In the genomic region with DNA sequence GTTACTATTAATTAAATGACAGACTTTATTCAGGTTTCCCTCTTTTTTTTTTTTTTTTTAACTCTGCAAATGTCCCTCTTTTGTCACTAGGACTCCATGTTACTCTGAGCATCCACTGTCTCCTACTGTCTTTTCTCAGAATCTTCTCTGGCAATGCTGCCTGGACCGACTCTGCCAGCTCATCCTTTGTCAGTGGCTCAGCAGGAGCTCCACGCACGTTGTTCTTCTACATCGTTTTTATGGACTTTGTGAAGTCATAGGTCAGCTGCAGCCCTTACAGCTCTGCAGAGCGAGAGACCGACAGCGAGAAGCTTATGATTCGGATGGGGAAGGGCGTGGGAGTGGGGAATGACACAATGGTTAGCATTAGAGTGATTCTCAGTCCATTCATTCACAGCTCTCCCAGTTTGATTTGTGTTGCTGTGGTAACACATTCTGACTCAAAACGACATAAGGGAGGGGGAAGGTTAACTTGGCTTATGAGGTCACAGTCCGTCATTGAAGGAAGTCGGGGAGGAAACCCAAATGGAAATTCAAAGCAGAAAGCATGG, we compare ENCODE assay signal across 23 mouse cellular contexts.
DNase-seq lines count a peak whose midpoint lies in the region; ATAC-seq and TF ChIP-seq lines count a peak whose summit lies in the region.
"Had no signal": no experiment of that assay in that cellular context is flagged by ENCODE, and none has a peak within 500 bp of the region (broad histone marks: within the 10 kb centered on the region; RNA-seq: fewer than 3 reads in every experiment).

No protein-coding gene starts in this region.

- 0 out of 2 replicates have a peak, but pooled peaks have one; percentile 41 for ATAC-seq in frontal cortex, adult (ENCODE audit: low TSS enrichment)
- no peak for ATAC-seq in liver, postnatal 0 days
- ATAC-seq: activated CD4-positive, CD25-positive, alpha-beta regulatory T cell, adult 4 months; forebrain, embryonic 15.5 days; inflammation-experienced regulatory T-cells, adult 6 months; liver, embryonic 12.5 days had no signal

- no peak overlapping the region for H3K4me2 ChIP-seq in liver, postnatal 0 days (ENCODE audit: low read depth, low read length)
- H3K4me2 ChIP-seq: embryonic facial prominence, embryonic 15.5 days; forebrain, embryonic 15.5 days; limb, embryonic 13.5 days; liver, embryonic 12.5 days; neural tube, embryonic 15.5 days had no signal

- no peak overlapping the region for H3K9ac ChIP-seq in liver, postnatal 0 days (replicated peaks)
- H3K9ac ChIP-seq: embryonic facial prominence, embryonic 15.5 days; forebrain, embryonic 15.5 days; limb, embryonic 13.5 days; liver, embryonic 12.5 days; neural tube, embryonic 15.5 days had no signal

- H3K27ac ChIP-seq in layer of hippocampus, adult 2 months = no peak overlapping the region
- H3K27ac ChIP-seq in liver, postnatal 0 days (ENCODE audit: low read depth) = no peak overlapping the region
- H3K27ac ChIP-seq: embryonic facial prominence, embryonic 15.5 days; forebrain, embryonic 15.5 days; gastrocnemius, adult 2 months; limb, embryonic 13.5 days; liver, embryonic 12.5 days; neural tube, embryonic 15.5 days had no signal

- no peaks in the 10 kb centered on the region for H3K27me3 ChIP-seq in liver, postnatal 0 days (ENCODE audit: insufficient read depth, low read length)
- H3K27me3 ChIP-seq: embryonic facial prominence, embryonic 15.5 days; forebrain, embryonic 15.5 days; limb, embryonic 13.5 days; liver, embryonic 12.5 days; neural tube, embryonic 15.5 days had no signal

- H3K9me3 ChIP-seq in liver, postnatal 0 days (ENCODE audit: low read length) = no peaks in the 10 kb centered on the region
- H3K9me3 ChIP-seq: embryonic facial prominence, embryonic 15.5 days; forebrain, embryonic 15.5 days; limb, embryonic 13.5 days; neural tube, embryonic 15.5 days had no signal

- H3K36me3 ChIP-seq in liver, postnatal 0 days (replicated peaks; ENCODE audit: insufficient read depth, low read length) = no peaks in the 10 kb centered on the region
- H3K36me3 ChIP-seq: embryonic facial prominence, embryonic 15.5 days; forebrain, embryonic 15.5 days; limb, embryonic 13.5 days; liver, embryonic 12.5 days; neural tube, embryonic 15.5 days had no signal

- H3K4me3 ChIP-seq in layer of hippocampus, adult 2 months = no peak overlapping the region
- no peak overlapping the region for H3K4me3 ChIP-seq in liver, postnatal 0 days (ENCODE audit: low read depth, low read length)
- H3K4me3 ChIP-seq: embryonic facial prominence, embryonic 15.5 days; forebrain, embryonic 15.5 days; gastrocnemius, adult 2 months; limb, embryonic 13.5 days; liver, embryonic 12.5 days; neural tube, embryonic 15.5 days had no signal

- TF ChIP-seq EP300 in liver, postnatal 0 days (IDR thresholded peaks at IDR 0.05; ENCODE audit: low read depth) = no peak

- 71% methylated on average over 12 of the region's 12 CpGs for WGBS in liver, postnatal 0 days (ENCODE audit: insufficient replicate concordance)

- no peaks in the 10 kb centered on the region for H3K4me1 ChIP-seq in liver, postnatal 0 days (ENCODE audit: insufficient read depth)
- H3K4me1 ChIP-seq: embryonic facial prominence, embryonic 15.5 days; forebrain, embryonic 15.5 days; liver, embryonic 12.5 days had no signal

- no peak for DNase-seq in frontal cortex, postnatal 10 days (ENCODE audit: low spot score in 2 of 2)
- DNase-seq in layer of hippocampus, adult 2 months (ENCODE audit: low spot score in 2 of 2) = peak; percentile 21 to 28
- no peak for DNase-seq in layer of hippocampus, adult 11-12 months (ENCODE audit: low spot score)
- DNase-seq in Muller cell, postnatal 12 days (ENCODE audit: inconsistent ontology term) = peak; percentile 54
- peak; percentile 30 for DNase-seq in brain, adult 2 months (ENCODE audit: low read depth, low spot score)
- no peak for DNase-seq in urinary bladder, postnatal 10 days (ENCODE audit: low spot score)
- no peak for DNase-seq in liver, postnatal 0 days
- DNase-seq: adrenal gland, postnatal 10 days; cerebellum, postnatal 36 days; gastrocnemius, adult 2 months; heart, postnatal 36 days; kidney, adult 18-20 months; lung, adult 2 months; lung, postnatal 14 days; spleen, adult 18-20 months had no signal

- 0 out of 2 replicates have a peak, but pooled peaks have one; percentile 7 for TF ChIP-seq CTCF in layer of hippocampus, adult 2 months (conservative IDR thresholded peaks at IDR 0.05)
- no peak for TF ChIP-seq CTCF in liver, postnatal 0 days (IDR thresholded peaks at IDR 0.05; ENCODE audit: low read depth)

Comparison
In these comparisons a context has a peak if more than half of its experiments do, and no peak if none do; other contexts are left out.
1. DNase-seq: peak in layer of hippocampus, adult 2 months (2 of 2), Muller cell, postnatal 12 days (single experiment) and brain, adult 2 months (single experiment); none in frontal cortex, postnatal 10 days (0 of 2), layer of hippocampus, adult 11-12 months (single experiment), urinary bladder, postnatal 10 days (single experiment) and liver, postnatal 0 days (single experiment).